Mouse (Mus musculus): ENCODE measurements at regions not wholly inside any gene's neighbourhood (a gene's known extent, or its start where the extent isn't known, plus 50 kb on each side); places are given as distances from the start of the nearest gene placed in this dataset.

- ATAC-seq (ENCODE audit: insufficient number of reproducible peaks, insufficient read depth, low FRiP score, low read depth): peak; percentile 63
- Histone ChIP-seq H3K36me3 (ENCODE audit: control insufficient read depth, insufficient read depth, low read length) (no peaks in the 10 kb centered on the region), H3K9me3 (ENCODE audit: control insufficient read depth, low read depth, low read length) (peaks cover 5% of the 10 kb centered on the region; the same call in 1 of the 2 replicates), H3K4me2 (replicated peaks; ENCODE audit: low read depth, low read length) (no peak overlapping the region), H3K4me3 (ENCODE audit: low read depth, low read length) (no peak overlapping the region), H3K4me1 (ENCODE audit: control insufficient read depth, insufficient read depth, low read length) (0 out of 2 replicates have a peak, but pooled peaks cover 5% of the 10 kb centered on the region), H3K27me3 (ENCODE audit: control insufficient read depth, insufficient read depth, low read length) (no peaks in the 10 kb centered on the region), H3K9ac (replicated peaks; ENCODE audit: low read depth, low read length) (no peak overlapping the region), H3K27ac (ENCODE audit: low read length) (no peak overlapping the region)
- 53% methylated on average over 5 of the region's 5 CpGs for WGBS
These were observed 242.7 kb upstream of the Prok2 start for GRCm38 (mm10) chr6:99968889-99969288.

GRCm38 (mm10) chr6:99967465-99967864, 241.3 kb upstream of the Prok2 start:
- H3K4me2 ChIP-seq (replicated peaks; ENCODE audit: low read depth, low read length): no peak overlapping the region
- no peak overlapping the region for H3K9ac ChIP-seq (replicated peaks; ENCODE audit: low read depth, low read length)
- H3K4me1 ChIP-seq (ENCODE audit: control insufficient read depth, insufficient read depth, low read length): 0 out of 2 replicates have a peak, but pooled peaks cover 5% of the 10 kb centered on the region
- H3K27ac ChIP-seq (ENCODE audit: low read length): no peak overlapping the region
- H3K4me3 ChIP-seq (ENCODE audit: low read depth, low read length): no peak overlapping the region
- 72% methylated on average over 6 of the region's 6 CpGs for WGBS
- peaks cover 5% of the 10 kb centered on the region; the same call in 1 of the 2 replicates for H3K9me3 ChIP-seq (ENCODE audit: control insufficient read depth, low read depth, low read length)
- no peaks in the 10 kb centered on the region for H3K36me3 ChIP-seq (ENCODE audit: control insufficient read depth, insufficient read depth, low read length)
- H3K27me3 ChIP-seq (ENCODE audit: control insufficient read depth, insufficient read depth, low read length): no peaks in the 10 kb centered on the region
- no peak for ATAC-seq (ENCODE audit: insufficient number of reproducible peaks, insufficient read depth, low FRiP score, low read depth)

GRCm38 (mm10) chr6:99964540-99964939, 238.3 kb upstream of the Prok2 start:
- no peak overlapping the region for H3K4me3 ChIP-seq (ENCODE audit: low read depth, low read length)
- H3K9me3 ChIP-seq (ENCODE audit: control insufficient read depth, low read depth, low read length): peaks cover 5% of the 10 kb centered on the region; the same call in 1 of the 2 replicates
- no peak for ATAC-seq (ENCODE audit: insufficient number of reproducible peaks, insufficient read depth, low FRiP score, low read depth)
- no peak overlapping the region for H3K9ac ChIP-seq (replicated peaks; ENCODE audit: low read depth, low read length)
- H3K36me3 ChIP-seq (ENCODE audit: control insufficient read depth, insufficient read depth, low read length): no peaks in the 10 kb centered on the region
- WGBS: 79% methylated on average over 3 of the region's 3 CpGs
- peaks cover 12% of the 10 kb centered on the region for H3K4me1 ChIP-seq (ENCODE audit: control insufficient read depth, insufficient read depth, low read length)
- no peak overlapping the region for H3K27ac ChIP-seq (ENCODE audit: low read length)
- H3K4me2 ChIP-seq (replicated peaks; ENCODE audit: low read depth, low read length): no peak overlapping the region
- H3K27me3 ChIP-seq (ENCODE audit: control insufficient read depth, insufficient read depth, low read length): no peaks in the 10 kb centered on the region

GRCm38 (mm10) chr6:99964007-99964406, 237.8 kb upstream of the Prok2 start:
- Histone ChIP-seq H3K4me1 (ENCODE audit: control insufficient read depth, insufficient read depth, low read length) (peaks cover 12% of the 10 kb centered on the region), H3K4me3 (ENCODE audit: low read depth, low read length) (no peak overlapping the region), H3K27ac (ENCODE audit: low read length) (no peak overlapping the region), H3K9me3 (ENCODE audit: control insufficient read depth, low read depth, low read length) (peaks cover 5% of the 10 kb centered on the region; the same call in 1 of the 2 replicates), H3K4me2 (replicated peaks; ENCODE audit: low read depth, low read length) (no peak overlapping the region), H3K27me3 (ENCODE audit: control insufficient read depth, insufficient read depth, low read length) (no peaks in the 10 kb centered on the region), H3K36me3 (ENCODE audit: control insufficient read depth, insufficient read depth, low read length) (no peaks in the 10 kb centered on the region), H3K9ac (replicated peaks; ENCODE audit: low read depth, low read length) (no peak overlapping the region)
- WGBS: 72% methylated on average over 4 of the region's 4 CpGs
- ATAC-seq (ENCODE audit: insufficient number of reproducible peaks, insufficient read depth, low FRiP score, low read depth): no peak

GRCm38 (mm10) chr6:99959371-99959770, 233.2 kb upstream of the Prok2 start:
- H3K9me3 ChIP-seq (ENCODE audit: control insufficient read depth, low read depth, low read length): no peaks in the 10 kb centered on the region
- no peak overlapping the region for H3K27ac ChIP-seq (ENCODE audit: low read length)
- no peak for ATAC-seq (ENCODE audit: insufficient number of reproducible peaks, insufficient read depth, low FRiP score, low read depth)
- H3K4me1 ChIP-seq (ENCODE audit: control insufficient read depth, insufficient read depth, low read length): peaks cover 7% of the 10 kb centered on the region
- H3K36me3 ChIP-seq (ENCODE audit: control insufficient read depth, insufficient read depth, low read length): no peaks in the 10 kb centered on the region
- H3K27me3 ChIP-seq (ENCODE audit: control insufficient read depth, insufficient read depth, low read length): no peaks in the 10 kb centered on the region
- no peak overlapping the region for H3K4me2 ChIP-seq (replicated peaks; ENCODE audit: low read depth, low read length)
- WGBS: 47% methylated on average over 4 of the region's 4 CpGs
- no peak overlapping the region for H3K4me3 ChIP-seq (ENCODE audit: low read depth, low read length)
- no peak overlapping the region for H3K9ac ChIP-seq (replicated peaks; ENCODE audit: low read depth, low read length)

GRCm38 (mm10) chr6:99954832-99955830, 228.9 kb upstream of the Prok2 start:
- H3K4me1 ChIP-seq (ENCODE audit: control insufficient read depth, insufficient read depth, low read length): peaks cover 5% of the 10 kb centered on the region
- H3K27ac ChIP-seq (ENCODE audit: low read length): no peak overlapping the region
- H3K4me2 ChIP-seq (replicated peaks; ENCODE audit: low read depth, low read length): no peak overlapping the region
- ATAC-seq (ENCODE audit: insufficient number of reproducible peaks, insufficient read depth, low FRiP score, low read depth): no peak
- no peak overlapping the region for H3K9ac ChIP-seq (replicated peaks; ENCODE audit: low read depth, low read length)
- no peaks in the 10 kb centered on the region for H3K27me3 ChIP-seq (ENCODE audit: control insufficient read depth, insufficient read depth, low read length)
- H3K36me3 ChIP-seq (ENCODE audit: control insufficient read depth, insufficient read depth, low read length): no peaks in the 10 kb centered on the region
- WGBS: 79% methylated on average over 22 of the region's 22 CpGs
- H3K4me3 ChIP-seq (ENCODE audit: low read depth, low read length): no peak overlapping the region
- no peaks in the 10 kb centered on the region for H3K9me3 ChIP-seq (ENCODE audit: control insufficient read depth, low read depth, low read length)

- Histone ChIP-seq H3K4me2 (replicated peaks; ENCODE audit: low read depth, low read length) (no peak overlapping the region), H3K27me3 (ENCODE audit: control insufficient read depth, insufficient read depth, low read length) (no peaks in the 10 kb centered on the region), H3K27ac (ENCODE audit: low read length) (no peak overlapping the region), H3K4me1 (ENCODE audit: control insufficient read depth, insufficient read depth, low read length) (no peaks in the 10 kb centered on the region), H3K9ac (replicated peaks; ENCODE audit: low read depth, low read length) (no peak overlapping the region), H3K9me3 (ENCODE audit: control insufficient read depth, low read depth, low read length) (no peaks in the 10 kb centered on the region), H3K4me3 (ENCODE audit: low read depth, low read length) (no peak overlapping the region), H3K36me3 (ENCODE audit: control insufficient read depth, insufficient read depth, low read length) (no peaks in the 10 kb centered on the region)
- no peak for ATAC-seq (ENCODE audit: insufficient number of reproducible peaks, insufficient read depth, low FRiP score, low read depth)
- WGBS: 77% methylated on average over 11 of the region's 11 CpGs
These were observed 228.0 kb upstream of the Prok2 start for GRCm38 (mm10) chr6:99953980-99954776.

- H3K4me3 ChIP-seq (ENCODE audit: low read depth, low read length): no peak overlapping the region
- no peaks in the 10 kb centered on the region for H3K4me1 ChIP-seq (ENCODE audit: control insufficient read depth, insufficient read depth, low read length)
- no peaks in the 10 kb centered on the region for H3K27me3 ChIP-seq (ENCODE audit: control insufficient read depth, insufficient read depth, low read length)
- no peak overlapping the region for H3K9ac ChIP-seq (replicated peaks; ENCODE audit: low read depth, low read length)
- ATAC-seq (ENCODE audit: insufficient number of reproducible peaks, insufficient read depth, low FRiP score, low read depth): no peak
- H3K27ac ChIP-seq (ENCODE audit: low read length): no peak overlapping the region
- no peaks in the 10 kb centered on the region for H3K36me3 ChIP-seq (ENCODE audit: control insufficient read depth, insufficient read depth, low read length)
- no peak overlapping the region for H3K4me2 ChIP-seq (replicated peaks; ENCODE audit: low read depth, low read length)
- WGBS: 82% methylated on average over 8 of the region's 8 CpGs
- H3K9me3 ChIP-seq (ENCODE audit: control insufficient read depth, low read depth, low read length): no peaks in the 10 kb centered on the region
These were observed 224.6 kb upstream of the Prok2 start for GRCm38 (mm10) chr6:99950811-99951210.
